Mouse (Mus musculus): Measurements from ENCODE around the gene Olfr358. TPM values are rescaled to one million over a fixed set of nuclear protein-coding genes. Genes with fewer than 3 reads are reported as not detected.

The Olfr358 gene
- not detected in 2 replicates for polyA plus RNA-seq (2015; fragmentation: Nextera tagmentation; extraction: Ambion mirVana)

DNA sequence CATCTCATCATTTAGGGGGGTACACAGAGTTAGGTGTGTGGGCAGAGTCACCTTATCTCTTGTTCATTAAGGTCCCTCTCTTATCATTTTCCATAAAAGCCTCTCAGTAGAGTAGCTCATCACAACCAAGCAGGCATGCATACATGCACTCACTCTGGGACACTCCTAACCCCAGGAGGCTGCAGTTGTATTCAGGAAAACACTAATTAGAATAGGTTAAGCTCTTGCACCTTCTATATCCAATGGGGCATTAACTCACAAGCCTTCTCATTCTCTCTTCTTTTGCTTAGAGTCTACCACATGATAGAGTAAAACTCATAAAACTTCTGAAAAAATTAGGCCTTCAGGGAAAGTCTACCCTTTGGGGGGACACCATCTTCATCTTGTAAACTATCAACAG is at the start of gene Olfr358:
Olfr358 (minus strand) TSS at position 101 of the 400 bp plus-strand sequence.
- no peak for ATAC-seq (replicated peaks; ENCODE audit: low FRiP score)
- Histone ChIP-seq H3K4me3 (replicated peaks) (no peak within 1 kb of the TSS), H3K36me3 (no peaks in the 10 kb centered on the region), H3K27me3 (no peaks in the 10 kb centered on the region), H3K4me1 (no peaks in the 10 kb centered on the region), H3K27ac (no peak within 1 kb of the TSS), H3K9ac (no peak within 1 kb of the TSS), H3K9me3 (replicated peaks) (no peaks in the 10 kb centered on the region; the same call in 1 of the 2 replicates), H3K4me2 (no peak within 1 kb of the TSS)

DNA sequence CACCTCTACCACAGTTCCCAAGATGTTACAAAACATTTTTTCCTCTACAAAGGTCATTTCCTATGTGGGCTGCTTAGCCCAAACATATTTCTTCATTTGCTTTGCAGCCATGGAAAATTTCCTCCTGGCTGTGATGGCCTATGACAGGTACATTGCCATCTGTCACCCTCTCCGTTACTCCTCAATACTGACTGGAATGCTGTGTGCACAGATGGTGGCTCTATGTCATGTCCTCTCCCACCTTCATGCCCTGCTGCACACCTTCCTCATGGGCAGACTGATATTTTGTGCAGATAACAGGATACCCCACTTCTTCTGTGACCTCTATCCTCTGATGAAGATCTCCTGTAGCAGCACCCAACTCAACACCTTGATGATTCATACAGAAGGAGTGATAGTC is 12.1 kb downstream of the Olfr358 start:
- ATAC-seq (replicated peaks; ENCODE audit: low FRiP score), result no peak
- Histone ChIP-seq H3K4me1 (no peaks in the 10 kb centered on the region), H3K9ac (no peak overlapping the region), H3K4me2 (no peak overlapping the region), H3K9me3 (replicated peaks) (no peaks in the 10 kb centered on the region), H3K4me3 (replicated peaks) (no peak overlapping the region), H3K27ac (no peak overlapping the region), H3K36me3 (no peaks in the 10 kb centered on the region), H3K27me3 (no peaks in the 10 kb centered on the region)
- 97% methylated on average over 1 of the region's 1 CpGs for WGBS

DNA sequence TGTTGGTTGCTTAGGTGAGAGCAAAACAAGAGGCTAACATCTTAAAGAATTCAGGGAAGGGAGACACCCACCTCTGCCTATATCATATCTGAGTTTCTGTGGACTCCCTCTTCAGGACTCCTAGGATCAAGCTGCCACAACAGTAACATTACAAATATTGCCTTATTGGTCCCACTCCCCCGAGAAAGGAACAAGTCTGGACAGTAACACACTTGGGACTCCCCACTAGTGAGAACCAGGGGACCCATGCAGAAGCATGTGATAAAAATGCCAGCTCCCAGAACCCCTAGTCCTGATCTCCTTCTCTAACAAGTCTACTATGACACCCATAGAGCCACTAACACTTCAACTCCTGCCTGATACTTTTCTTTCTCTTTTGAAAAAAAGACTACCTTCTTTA is 15.6 kb downstream of the Olfr358 start, which contains the start of gene Olfr357:
Olfr357 (plus strand) TSS at position 301 of the 400 bp plus-strand sequence.
- Histone ChIP-seq H3K27ac (no peak within 1 kb of the TSS), H3K4me1 (no peaks in the 10 kb centered on the region), H3K9me3 (replicated peaks) (no peaks in the 10 kb centered on the region), H3K36me3 (no peaks in the 10 kb centered on the region), H3K9ac (no peak within 1 kb of the TSS), H3K4me3 (replicated peaks) (no peak within 1 kb of the TSS), H3K27me3 (no peaks in the 10 kb centered on the region), H3K4me2 (no peak within 1 kb of the TSS)
- no peak for ATAC-seq (replicated peaks; ENCODE audit: low FRiP score)
- WGBS, result 49% methylated on average over 1 of the region's 1 CpGs

Other genes with a start within 250 kb of the Olfr358 start
- not detected in 2 replicates for gene Olfr348, start 225.1 kb downstream of the Olfr358 start, polyA plus RNA-seq (2015; fragmentation: Nextera tagmentation; extraction: Ambion mirVana)
- gene Olfr50, start 218.8 kb downstream of the Olfr358 start, polyA plus RNA-seq (2015; fragmentation: Nextera tagmentation; extraction: Ambion mirVana), result not detected in 2 replicates
- not detected in 2 replicates for gene Olfr3, start 192.3 kb downstream of the Olfr358 start, polyA plus RNA-seq (2015; fragmentation: Nextera tagmentation; extraction: Ambion mirVana)
- gene Olfr350, start 163.0 kb downstream of the Olfr358 start, polyA plus RNA-seq (2015; fragmentation: Nextera tagmentation; extraction: Ambion mirVana), result not detected in 2 replicates
- not detected in 2 replicates for gene Olfr351, start 146.7 kb downstream of the Olfr358 start, polyA plus RNA-seq (2015; fragmentation: Nextera tagmentation; extraction: Ambion mirVana)
- gene Olfr352, start 140.9 kb downstream of the Olfr358 start, polyA plus RNA-seq (2015; fragmentation: Nextera tagmentation; extraction: Ambion mirVana), result not detected in 2 replicates
- gene Olfr353, start 116.4 kb downstream of the Olfr358 start, polyA plus RNA-seq (2015; fragmentation: Nextera tagmentation; extraction: Ambion mirVana), result not detected in 2 replicates
- not detected in 2 replicates for gene Olfr354, start 103.7 kb downstream of the Olfr358 start, polyA plus RNA-seq (2015; fragmentation: Nextera tagmentation; extraction: Ambion mirVana)
- not detected in 2 replicates for gene Olfr355, start 80.4 kb downstream of the Olfr358 start, polyA plus RNA-seq (2015; fragmentation: Nextera tagmentation; extraction: Ambion mirVana)
- gene Olfr356, start 72.2 kb downstream of the Olfr358 start, polyA plus RNA-seq (2015; fragmentation: Nextera tagmentation; extraction: Ambion mirVana), result not detected in 2 replicates
- not detected in 2 replicates for gene Olfr357, start 15.5 kb downstream of the Olfr358 start, polyA plus RNA-seq (2015; fragmentation: Nextera tagmentation; extraction: Ambion mirVana)
- not detected in 2 replicates for gene Olfr360, start 56.4 kb upstream of the Olfr358 start, polyA plus RNA-seq (2015; fragmentation: Nextera tagmentation; extraction: Ambion mirVana)
- gene Olfr361, start 80.0 kb upstream of the Olfr358 start, polyA plus RNA-seq (2015; fragmentation: Nextera tagmentation; extraction: Ambion mirVana), result not detected in 2 replicates
- not detected in 2 replicates for gene Olfr362, start 108.6 kb upstream of the Olfr358 start, polyA plus RNA-seq (2015; fragmentation: Nextera tagmentation; extraction: Ambion mirVana)
- not detected in 2 replicates for gene Olfr364-ps1, start 130.0 kb upstream of the Olfr358 start, polyA plus RNA-seq (2015; fragmentation: Nextera tagmentation; extraction: Ambion mirVana)
- not detected in 2 replicates for gene Olfr365, start 178.9 kb upstream of the Olfr358 start, polyA plus RNA-seq (2015; fragmentation: Nextera tagmentation; extraction: Ambion mirVana)
- not detected in 2 replicates for gene Olfr366, start 202.2 kb upstream of the Olfr358 start, polyA plus RNA-seq (2015; fragmentation: Nextera tagmentation; extraction: Ambion mirVana)

Measured in kidney, embryonic 15.5 days (tissue).